Mouse (Mus musculus): Measurements from ENCODE around the gene Rnf141.

Gene Rnf141

DNA sequence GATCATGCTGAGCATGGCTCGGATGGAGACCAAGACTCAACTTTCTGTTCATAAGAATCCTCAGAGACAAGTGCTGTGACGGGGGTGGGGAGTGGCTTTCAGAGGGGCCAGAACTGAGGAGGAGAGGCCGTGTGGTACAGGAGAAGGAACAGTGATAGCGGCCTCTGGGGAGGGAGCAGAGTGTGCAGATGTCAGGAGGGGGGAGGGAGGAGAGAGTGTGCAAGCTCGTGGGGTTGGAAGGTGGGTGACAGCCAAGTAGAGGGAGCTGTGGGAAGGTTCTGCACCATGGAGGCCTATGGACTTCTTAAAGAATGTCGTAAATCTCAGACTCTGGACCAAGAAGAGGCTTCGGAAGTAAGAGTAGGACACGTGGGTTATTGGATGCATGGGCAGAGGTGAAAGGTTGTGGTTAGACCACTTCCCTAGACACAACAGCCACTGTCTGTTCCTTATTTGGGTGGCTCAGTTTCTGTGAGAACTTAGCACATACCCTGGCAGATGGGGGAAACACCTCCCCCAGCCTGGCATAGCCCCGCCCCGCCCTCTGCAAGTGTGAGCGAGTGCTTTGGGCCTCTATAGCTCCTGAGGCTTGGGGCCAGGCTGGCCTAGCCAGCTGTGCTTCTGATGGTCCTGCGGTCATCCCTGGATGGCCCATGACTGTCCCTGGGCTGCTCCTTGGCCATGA lies 47.7 kb downstream of the Rnf141 start:
- no peak for DNase-seq (ENCODE audit: low spot score)

DNA sequence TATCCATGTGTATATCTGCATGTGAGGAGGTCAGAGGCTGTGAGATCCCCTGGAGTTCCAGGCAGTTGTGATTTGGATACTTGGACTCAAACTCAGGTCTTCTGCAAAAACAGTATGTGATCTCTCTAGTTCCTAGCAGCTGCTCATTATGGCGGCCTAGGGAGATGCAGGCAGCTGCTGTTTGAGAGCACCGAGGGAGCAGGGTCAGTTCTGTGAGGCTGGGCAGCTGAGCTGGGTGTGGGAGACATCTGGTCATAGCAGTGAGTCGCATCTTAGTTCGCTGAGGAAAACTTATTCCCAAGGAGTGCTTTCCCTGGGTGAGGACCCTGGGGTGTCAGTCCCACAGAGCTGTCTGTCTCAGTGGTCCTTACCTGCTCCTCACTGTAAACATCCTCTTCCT lies 49.5 kb downstream of the Rnf141 start:
- no peak for DNase-seq (ENCODE audit: low spot score)

DNA sequence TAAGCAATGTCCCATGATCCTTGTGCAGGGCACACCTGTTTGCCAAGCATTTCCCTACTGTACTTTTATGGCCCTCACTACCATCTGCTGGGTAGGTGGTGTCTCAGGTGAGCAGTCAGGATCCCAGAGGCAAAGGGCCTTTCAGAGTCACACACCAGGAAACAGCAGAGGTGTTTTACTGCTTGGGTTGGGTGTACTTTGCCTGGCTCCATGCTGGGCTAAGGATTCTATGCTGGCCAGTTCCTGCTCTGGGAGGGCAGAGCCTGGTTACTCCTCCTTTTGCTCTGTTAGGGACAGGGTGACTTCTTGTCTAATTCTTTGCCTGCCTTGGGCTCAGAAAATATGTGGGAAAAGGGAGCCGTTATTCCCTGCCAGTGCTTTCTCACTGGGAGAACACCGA lies 51.4 kb downstream of the Rnf141 start:
- no peak for DNase-seq (ENCODE audit: low spot score)

DNA sequence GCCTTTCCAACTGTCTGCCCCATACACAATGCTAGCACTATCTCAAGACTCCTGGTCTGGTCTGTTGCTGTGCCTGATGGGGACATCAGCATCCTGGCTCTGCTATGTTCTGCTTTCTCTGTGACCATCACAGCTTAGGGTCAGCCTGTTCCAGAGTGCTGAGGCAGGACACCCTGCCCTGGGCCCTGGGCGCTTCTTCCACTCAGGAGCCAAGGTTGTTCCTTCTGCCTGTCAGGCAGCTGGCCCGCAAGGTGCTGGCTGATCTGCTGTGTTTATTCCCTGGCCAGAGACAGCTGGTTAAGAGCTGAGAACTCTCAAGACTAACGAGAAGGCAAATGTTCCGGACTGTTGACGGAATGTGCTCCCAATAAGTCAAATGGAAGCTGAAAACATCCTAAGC lies 52.1 kb downstream of the Rnf141 start:
- DNase-seq (ENCODE audit: low spot score) = no peak

DNA sequence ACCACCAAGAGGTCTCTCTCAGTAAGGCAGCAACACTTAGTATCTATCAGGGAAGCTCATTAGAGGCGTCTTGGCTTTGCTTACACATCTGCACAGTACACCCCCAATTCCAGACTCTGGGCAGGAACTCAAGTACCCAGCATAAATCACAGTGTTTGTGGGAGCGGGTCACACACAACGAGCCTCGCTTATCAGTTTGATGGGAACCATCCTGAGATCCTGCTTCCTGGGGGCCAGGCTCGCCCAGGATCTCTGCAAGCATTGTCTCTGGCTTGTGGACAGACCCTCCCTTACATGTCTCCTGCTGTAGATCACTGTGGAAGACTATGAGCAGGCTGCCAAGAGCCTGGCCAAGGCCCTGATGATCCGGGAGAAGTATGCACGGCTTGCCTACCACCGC lies 53.4 kb downstream of the Rnf141 start:
- DNase-seq (ENCODE audit: low spot score) = no peak

DNA sequence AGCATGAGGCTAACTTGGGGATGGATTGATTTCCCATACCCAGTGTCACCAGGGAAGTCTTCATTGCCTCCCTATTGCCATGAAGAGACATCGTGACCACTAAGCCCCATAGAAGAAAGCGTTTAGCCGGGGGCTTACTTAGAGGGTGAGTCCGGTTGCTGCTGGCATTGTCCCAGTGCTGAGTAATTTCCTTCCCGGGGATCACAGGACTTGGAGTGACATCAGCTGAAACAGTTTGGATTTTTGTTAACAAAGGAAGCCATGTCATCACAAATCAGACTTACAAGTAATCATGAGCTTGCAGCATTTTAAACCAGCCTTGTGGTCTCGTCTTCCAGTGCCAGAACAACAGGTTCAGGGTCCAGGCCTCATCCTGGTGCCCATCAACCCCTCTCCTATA lies 56.9 kb downstream of the Rnf141 start:
- no peak for DNase-seq (ENCODE audit: low spot score)

DNA sequence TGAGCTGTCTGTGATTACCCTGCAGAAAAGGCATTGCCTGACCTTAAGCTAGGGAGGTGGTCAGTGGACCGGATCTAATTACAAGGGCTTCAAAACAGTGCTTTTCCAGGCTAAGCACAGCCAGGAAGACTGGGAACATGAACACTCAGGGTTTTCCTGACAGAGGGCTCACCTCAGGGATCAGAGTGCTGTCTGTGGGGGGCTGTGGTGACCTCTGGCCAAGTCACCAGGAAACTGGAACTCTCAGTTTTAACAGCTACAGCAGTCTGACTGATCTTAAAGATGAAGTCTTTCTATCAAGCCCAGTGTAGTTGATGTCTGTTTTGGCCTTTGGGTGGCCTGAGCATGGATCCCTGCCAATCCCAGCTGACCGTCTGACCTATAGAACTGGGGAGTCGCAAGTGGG lies 58.5 kb downstream of the Rnf141 start:
- DNase-seq (ENCODE audit: low spot score) = no peak

DNA sequence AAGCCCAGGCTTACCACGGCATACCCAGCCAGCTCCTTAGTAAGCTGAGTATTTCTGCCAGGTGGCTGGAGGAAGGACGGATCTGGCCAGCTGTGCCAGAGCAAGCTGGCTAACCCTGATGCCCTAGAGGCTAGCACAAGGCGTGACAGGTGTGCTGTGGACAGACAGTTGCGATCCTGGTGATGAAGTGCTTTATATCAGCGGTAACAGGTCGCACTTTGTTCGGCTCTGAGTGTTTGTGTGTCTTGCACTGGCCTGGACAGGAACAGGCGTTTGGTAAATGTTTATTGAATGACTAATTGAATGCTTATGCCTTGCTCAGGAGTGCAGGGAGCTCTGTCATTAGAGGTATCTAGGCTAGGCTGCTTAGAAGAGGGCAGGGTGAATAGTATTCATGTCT lies 59.3 kb downstream of the Rnf141 start:
- DNase-seq (ENCODE audit: low spot score) = no peak

DNA sequence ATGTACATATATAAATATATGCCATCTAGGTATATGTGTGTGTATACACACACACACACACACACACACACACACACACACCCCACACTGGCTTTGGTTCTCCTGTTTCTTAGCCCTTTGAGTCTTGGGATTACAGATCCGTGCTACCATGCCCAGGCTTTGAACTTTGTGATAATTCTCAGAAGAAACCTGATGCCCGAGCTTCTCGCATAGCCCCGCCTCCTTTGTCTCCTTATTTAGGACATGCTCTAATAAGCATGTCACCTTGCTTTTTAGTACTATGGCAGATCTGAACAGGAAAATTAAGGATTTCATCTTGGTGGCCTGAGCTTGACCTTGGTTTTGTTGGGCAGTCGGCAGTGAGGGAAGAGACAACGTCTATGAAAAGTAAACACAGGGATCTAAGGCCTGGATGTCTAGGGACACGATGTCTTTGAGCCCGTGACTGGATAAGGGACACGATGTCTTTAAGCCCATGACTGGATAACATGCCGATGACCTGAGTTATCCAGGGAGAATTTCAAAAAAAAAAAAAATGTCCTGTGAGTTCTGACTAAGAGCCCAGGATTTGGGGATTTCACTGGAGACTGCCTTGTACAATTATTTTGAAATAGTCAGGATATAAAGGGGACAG lies 61.3 kb downstream of the Rnf141 start:
- peak; percentile 50 for DNase-seq (ENCODE audit: low spot score)

DNA sequence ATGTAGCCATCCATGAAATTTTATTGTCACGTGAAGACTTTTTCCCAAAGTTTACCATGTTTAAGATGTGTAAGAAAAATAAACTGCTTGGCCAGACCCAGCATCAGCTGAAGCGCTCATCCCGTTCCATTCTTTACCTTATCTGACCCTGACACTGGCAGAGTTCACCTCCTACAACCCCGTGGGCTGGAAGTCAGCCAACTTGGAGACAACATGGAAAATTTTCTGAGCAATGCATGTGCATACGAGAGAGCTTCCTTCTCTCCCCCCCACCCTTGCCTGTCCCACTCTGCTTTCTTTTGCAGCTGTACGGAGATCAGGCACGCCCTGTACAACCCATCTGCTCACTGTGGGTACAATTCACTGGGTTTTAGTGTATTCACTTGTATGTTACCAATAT lies 62.1 kb downstream of the Rnf141 start:
- DNase-seq (ENCODE audit: low spot score) = no peak

DNA sequence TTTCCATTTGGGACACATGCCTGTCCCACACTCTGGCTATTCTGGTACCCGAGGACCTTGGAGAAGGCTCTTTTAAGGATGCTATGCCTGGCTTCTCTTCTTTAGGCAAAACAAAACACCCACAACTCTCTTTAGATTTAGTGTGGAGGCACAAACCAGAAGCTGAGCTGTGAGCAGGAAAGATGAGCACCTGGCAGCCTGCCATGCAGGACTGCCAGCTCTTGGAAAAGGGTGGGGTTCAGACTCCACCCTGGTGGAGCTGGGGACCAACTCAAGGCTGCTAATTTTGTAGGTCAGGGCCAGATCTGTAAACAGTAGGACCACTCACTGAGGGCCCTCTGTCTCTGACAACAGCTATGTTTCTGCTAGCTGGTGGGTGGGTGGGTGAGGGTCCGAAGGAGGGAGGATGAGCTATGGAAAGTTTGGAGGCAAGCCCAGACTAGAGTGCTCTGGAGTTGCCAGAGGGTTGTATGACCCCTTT lies 63.0 kb downstream of the Rnf141 start:
- no peak for DNase-seq (ENCODE audit: low spot score)

DNA sequence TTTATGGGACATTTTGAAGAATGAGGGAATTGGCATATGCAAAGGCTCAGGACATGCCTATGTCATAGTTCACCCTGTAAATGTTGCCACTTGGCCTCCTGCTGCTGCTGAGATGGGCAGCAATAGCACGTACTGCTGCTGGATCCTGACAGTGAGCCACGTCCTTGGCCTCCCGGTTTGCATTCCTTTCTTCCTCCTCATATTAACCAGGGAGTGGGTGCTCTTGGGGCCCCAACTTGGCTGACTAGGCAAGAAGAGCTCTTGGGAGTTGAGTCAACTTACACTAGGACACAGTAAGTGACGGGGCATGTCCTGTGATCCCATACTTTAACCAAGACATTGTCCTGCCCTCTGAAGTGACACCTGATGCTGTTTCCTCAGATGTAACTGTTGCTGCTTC lies 63.7 kb downstream of the Rnf141 start:
- DNase-seq (ENCODE audit: low spot score) = no peak

DNA sequence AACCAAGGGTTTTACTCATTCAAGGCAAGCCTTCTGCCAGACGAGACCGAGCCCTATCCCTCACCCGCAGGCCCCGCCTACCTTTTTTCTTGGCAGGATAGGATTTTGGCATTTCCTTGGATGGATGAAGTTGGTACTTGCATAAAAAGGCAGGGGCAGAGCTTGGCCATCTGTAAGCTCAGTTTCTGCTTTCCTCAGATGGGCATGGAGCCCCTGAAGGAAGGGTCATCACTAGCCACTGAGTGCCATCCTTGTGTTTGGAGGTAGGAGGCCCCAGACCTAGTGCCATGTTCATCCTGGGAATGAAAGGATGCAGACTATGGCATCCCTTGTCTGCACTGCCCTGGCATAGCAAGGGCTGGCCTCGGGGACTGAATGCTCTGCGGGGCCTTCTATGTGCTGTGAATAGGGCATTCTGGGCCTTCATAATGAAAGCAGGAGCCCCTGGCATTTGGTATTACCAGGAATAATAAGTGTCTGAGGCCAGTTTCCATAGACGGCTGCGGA lies 64.6 kb downstream of the Rnf141 start:
- DNase-seq (ENCODE audit: low spot score) = no peak

DNA sequence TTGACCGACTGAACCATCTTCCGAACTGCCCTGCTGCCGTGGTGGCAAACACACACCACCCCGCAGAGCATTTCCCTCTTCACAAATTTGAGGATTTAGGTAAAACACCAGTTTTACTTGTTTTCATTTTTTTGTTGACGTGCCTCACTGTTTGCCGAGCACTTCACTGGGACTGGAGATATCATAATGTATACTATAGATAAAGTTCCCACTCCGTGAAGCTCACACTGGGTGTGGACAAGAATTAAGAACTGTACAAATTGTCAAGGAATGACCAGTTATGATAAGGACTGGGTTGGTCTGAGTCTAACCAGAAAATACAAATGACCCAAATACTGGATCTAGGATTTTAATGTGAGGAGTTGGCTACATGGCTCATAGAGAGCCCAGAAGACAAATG lies 65.3 kb downstream of the Rnf141 start:
- no peak for DNase-seq (ENCODE audit: low spot score)

DNA sequence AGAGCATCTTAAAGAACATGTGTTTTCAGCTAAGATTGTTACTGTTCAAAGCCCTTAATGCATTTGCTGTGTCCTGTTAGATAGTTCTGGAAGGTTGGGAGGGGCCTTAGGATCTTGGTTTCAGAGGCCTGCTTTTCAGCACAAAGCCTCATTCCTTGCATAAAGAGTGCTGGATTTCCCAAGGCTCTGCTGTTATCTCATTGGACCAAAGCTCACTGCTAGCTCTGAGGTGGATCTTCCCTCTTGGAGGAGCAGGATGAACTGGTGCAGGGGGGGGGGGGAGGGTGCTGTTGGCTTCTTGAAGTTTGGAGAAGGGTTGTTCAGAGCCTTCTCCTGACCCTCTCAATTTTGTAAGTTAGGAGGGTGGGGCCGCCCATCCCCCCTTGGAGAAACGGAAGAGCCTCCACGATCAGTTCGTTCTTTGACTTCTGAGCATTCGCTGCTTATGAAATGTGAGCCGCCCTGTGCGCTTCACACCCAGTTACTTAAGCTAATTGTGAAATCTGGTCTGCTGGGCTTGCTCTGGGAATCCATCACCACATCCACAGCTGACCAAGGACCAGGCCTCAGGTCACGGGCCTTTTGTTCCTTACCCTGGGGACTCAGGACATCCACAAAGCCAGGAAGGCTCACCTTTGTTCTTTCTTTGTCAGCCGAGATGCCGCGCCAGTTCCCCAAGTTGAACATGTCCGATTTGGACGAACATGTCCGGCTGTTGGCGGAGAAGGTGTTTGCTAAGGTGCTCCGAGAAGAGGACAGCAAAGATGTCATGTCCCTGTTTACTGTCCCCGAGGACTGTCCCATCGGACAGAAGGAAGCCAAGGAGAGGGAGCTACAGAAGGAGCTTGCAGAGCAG lies 66.9 kb downstream of the Rnf141 start:
- DNase-seq (ENCODE audit: low spot score) = no peak

DNA sequence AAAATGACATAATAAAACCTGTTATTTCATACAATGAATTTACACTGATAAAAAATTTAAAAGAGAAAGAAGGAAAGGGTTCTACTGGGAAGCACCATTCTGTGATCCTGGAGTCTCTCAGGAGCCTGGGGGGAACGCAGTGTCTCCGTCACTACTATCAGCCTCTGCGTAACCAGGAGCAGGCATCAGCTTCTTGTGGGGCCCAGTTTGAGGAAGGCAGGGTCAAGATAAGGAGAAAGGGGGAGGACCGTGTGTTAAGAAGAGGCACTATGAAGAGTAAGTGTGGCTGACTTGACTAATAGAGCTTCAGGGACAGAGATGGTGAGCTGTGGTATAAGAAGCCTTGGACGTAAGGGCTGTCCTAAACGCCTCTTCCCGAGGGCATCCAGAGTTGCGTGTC lies 69.6 kb downstream of the Rnf141 start:
- DNase-seq (ENCODE audit: low spot score) = no peak

DNA sequence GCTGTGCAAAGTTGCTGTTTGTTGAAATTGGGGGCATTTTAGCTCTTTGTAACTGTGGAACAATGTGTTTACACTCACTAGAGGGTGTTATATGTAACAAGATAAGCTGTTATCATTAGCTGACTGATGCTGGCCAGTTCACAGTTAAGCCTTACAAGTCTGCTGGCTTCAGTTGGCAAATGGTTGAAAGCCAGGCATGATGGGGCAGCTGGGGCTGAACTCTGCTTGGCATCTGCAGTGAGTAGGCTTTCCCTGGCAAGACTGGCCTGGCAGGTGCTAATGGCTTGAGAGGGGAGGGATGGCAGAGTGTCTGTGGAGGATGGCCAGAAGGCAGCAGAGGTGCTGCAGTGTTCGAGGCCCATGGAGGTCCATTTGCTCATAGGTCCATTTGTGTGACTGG lies 70.2 kb downstream of the Rnf141 start:
- DNase-seq (ENCODE audit: low spot score) = no peak

DNA sequence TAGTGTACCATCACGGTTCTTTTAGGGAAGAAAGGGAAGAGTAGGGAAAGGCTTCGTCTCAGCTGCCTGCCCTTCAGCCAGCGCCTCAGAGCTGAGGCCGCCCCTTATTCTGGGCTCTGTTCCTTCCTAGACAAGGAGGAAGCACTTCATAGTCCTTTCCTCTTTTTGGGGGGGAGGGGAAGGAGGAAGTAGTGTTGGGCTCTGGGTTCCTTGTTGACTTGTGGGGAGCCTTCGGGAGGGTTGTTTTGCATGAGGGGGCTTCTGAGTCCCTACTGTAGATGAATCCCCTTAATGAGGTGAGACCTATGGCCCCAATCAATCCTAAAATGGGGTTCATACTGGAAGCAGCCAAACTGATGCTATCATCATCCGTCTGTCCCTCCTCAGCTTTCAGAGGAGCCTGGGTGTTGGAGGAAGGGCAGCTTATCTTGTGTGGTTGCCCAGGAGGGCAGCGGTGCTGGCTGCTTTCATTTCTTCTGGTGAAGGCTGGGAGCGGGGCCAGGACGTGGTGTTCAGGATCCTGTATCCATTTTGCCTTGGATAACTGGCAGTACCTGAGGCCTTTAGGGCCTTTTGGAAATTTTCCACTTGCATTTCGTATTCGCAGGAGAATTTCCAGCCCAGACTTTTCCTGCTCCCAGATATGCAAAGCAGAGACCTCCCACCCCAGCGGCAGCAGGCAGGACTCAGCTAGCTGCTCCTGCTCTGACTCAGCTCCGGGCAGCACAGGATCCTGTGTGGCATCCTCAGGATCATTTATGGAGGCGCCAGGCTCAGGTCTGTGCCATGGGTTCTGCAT lies 70.9 kb downstream of the Rnf141 start:
- no peak for DNase-seq (ENCODE audit: low spot score)

DNA sequence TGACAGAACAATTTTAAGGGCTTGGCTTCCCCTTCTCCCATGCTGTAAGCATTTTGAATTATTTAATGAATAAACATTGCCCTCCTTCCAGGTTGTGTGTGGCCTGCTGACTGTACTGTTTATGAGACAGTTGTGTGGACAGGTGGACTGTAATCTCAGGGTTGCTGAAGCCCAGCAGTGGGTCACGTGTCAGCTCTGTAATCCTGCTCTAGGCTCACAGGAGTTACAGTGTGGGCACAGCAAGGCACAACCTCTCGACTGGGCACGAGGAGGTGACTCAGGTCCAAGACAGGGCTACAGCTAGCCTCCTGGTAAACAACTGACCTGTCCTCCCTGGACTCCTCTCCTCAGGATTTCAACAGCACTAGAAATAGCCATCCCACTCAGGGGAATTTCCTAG lies 71.9 kb downstream of the Rnf141 start:
- no peak for DNase-seq (ENCODE audit: low spot score)

DNA sequence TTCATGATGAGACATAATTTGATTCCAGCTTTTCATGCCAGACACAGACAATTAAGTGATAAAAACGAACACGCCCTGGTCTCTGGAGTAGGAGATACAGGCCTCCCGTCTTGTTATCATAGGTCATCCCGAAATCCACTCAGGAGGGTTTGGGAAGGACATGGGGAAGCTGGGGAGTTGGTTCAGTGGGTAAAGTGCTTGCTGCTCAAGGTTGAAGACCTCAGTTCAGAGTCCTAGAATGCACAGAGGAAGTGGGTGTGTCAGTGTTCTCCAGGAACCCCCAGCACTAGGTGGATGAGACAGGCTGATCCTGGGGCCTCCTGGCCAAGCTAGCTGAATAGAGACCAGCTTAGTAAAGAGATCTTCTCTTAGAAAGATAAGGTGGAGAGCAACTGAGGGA lies 73.3 kb downstream of the Rnf141 start:
- no peak for DNase-seq (ENCODE audit: low spot score)

DNA sequence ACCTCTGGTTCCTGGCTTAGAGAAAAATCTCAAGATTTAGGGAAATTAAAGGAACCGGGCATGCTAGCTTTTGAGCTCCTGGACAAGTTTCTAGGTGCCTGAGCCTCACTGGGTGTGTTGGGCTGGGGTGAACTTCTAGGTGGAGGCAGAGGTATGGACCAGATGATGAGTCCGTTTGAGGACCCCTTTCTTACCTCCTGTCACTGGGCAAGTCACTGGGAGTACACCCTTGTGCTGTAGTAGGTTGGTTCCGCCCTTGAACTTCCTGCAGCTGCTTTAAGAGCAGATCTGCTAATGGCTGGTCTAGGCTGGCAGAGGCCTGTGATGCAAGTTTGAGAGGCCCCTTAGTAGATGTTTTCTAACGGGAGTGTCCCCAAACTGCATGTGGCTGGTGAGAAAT lies 75.2 kb downstream of the Rnf141 start:
- no peak for DNase-seq (ENCODE audit: low spot score)

DNA sequence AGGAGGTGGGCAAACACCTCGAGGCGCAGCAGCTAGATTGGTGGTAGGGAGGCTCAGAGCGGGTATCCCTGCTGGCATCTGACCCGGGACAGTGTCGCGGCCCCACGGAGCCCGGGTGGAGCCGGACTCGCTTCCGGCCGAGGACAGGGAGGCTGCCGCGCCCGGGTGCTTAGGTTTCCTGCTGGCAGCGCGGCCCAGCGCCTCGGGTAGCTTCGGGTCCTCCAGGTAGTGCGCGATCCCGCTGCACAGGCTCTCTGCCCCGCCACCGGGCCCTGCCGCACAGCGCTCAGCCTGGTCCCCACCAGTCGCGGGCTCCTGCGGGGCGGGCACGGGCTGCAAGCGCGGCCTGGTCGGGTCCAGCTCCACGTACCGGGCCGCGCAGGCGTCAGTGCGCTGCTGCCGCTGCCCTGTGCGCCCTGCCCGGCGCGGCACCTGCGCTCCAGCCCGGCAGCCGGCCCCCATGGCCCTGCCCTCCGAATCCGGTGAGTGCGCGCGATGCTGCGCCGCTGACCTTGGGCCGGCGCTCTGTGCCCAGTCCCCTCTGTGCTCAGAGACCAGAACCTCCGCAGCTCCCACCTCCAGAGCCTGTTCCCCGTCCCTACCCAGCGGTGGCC lies 75.7 kb downstream of the Rnf141 start:
- DNase-seq (ENCODE audit: low spot score) = peak; percentile 39

All from embryo, embryonic 10.5 days (tissue).